Mouse (Mus musculus) megakaryocyte-erythroid progenitor cell, adult 5-6 weeks (primary cell): Measurements from ENCODE around the gene Scg3. TPM values are rescaled to one million over a fixed set of nuclear protein-coding genes. Genes with fewer than 3 reads are reported as not detected.
"Not testable (repeated sequence)": the region's sequence is repeated elsewhere in the genome, so short reads cannot be mapped to it uniquely, and the experiment has no call there.

Experiments used
- ATAC-seq: replicated peaks from 2 replicates; pipeline ENCODE4 v1.8.0; 2016; ENCODE audit warnings: mild to moderate bottlenecking, inconsistent platforms; ENCODE audit not compliant: severe bottlenecking, poor library complexity, low FRiP score, low TSS enrichment
- total RNA-seq, 2 experiments: library from RNA; stranded (forward) in 1 of 2; stranded (reverse) in 1 of 2; fragments of 200-1000, 215-1000 nt in 1 of 2; fragments of >200 nt in 1 of 2; fragmentation: Nextera tagmentation in 1 of 2; gene quantifications; 2 replicates each; pipeline ENCODE4 v1.2.3; 2014 to 2017

Gene Scg3
- total RNA-seq (2014; fragmentation: Nextera tagmentation) (not detected in 2 replicates), total RNA-seq (2017) (not detected in 2 replicates)

GRCm38 (mm10) chr9:75683426-75684191 lies at the start of gene Scg3:
Gene Scg3, minus strand, starts transcription at chr9:75684056.
- ATAC-seq: peak; percentile 67; the same call in 1 of the 2 replicates

- peak; percentile 71 for ATAC-seq
These were observed 36.3 kb upstream of the Scg3 start for GRCm38 (mm10) chr9:75719952-75720687.

- ATAC-seq: no peak
These were observed 35.6 kb upstream of the Scg3 start for GRCm38 (mm10) chr9:75719481-75719880.

DNA sequence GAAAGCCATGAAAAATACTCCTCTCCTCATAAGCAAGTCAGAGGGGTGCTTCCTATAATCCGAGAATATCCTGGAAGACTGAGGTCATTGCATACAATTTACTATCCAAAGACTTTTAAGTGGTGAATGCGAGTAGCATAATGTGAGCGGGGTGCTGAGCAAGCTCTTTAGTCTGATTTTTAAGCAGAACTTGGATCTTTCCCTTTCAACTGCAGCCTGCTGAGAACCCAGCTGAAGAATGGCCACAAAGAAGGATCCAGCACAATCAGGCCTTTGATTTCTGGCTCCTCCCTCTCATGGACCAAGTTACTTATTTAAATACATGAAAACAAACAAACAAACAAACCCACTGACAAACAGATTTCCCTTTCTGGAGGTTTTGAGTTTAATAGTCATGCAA lies 916 bp upstream of the Scg3 start:
- no peak for ATAC-seq

DNA sequence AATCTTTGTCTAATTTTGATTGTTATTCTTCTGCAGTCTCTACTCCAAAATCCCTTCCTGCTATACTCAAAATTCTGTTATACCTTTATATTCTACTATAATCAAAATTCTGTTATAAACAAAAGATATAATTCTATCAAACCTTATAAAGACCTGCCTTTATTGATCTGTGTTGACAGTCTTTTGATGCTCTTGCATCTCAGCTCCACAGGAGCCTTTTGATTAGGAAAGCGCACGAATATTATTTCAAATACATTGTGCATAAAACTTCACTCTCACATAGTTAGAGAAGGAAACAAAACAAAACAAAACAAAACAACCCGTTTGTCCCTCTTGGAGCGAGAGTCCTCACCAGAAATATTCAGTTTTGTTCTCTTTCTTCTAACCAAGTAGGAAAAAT lies 436 bp upstream of the Scg3 start:
- ATAC-seq: no peak

DNA sequence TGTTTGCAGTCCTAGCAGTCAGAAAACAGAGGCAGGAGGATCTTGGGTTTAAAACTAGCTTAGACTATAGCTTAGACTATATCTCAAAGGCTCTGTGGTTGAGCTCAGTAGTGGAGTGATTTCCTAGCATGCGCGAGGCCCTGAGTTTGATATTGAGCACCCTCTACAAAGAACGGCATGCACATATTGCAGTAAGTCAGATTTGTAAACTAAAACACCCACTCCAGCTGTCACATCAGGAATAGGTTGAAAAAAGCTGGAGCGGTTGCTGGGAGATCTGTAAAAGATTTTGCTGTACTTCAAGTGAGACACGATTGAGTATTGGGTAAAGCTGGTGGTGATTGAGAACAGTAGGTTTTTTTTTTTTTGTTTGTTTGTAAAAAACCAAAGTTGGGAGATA lies 3.2 kb downstream of the Scg3 start:
- no peak for ATAC-seq

DNA sequence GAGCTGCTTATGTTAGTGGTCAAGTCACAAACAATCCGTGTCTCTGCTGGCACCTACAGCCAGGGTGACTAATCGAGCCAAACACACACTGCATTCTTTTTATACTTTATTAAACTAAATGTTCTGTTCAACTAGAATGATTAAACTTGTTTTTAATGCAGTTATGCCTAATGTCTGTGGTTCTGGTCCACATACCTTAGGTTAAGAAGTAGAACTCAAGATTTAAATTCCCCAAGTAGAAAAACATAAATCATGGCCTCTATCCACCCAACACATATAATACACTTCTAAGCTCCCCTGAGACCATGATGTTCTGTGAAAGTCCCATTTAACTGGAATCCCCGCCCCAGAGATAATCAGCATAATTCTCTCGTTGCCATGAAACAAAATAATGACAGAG lies 4.2 kb downstream of the Scg3 start:
- ATAC-seq: no peak

- ATAC-seq: no peak
These were observed 5.5 kb downstream of the Scg3 start for GRCm38 (mm10) chr9:75678341-75678740.

- no peak for ATAC-seq
These were observed 7.6 kb downstream of the Scg3 start for GRCm38 (mm10) chr9:75676226-75676625.

- no peak for ATAC-seq
These were observed 11.1 kb downstream of the Scg3 start for GRCm38 (mm10) chr9:75672769-75673168.

GRCm38 (mm10) chr9:75666612-75667011 lies 17.2 kb downstream of the Scg3 start:
- ATAC-seq: no peak

GRCm38 (mm10) chr9:75665364-75665763 lies 18.5 kb downstream of the Scg3 start:
- ATAC-seq: no peak

DNA sequence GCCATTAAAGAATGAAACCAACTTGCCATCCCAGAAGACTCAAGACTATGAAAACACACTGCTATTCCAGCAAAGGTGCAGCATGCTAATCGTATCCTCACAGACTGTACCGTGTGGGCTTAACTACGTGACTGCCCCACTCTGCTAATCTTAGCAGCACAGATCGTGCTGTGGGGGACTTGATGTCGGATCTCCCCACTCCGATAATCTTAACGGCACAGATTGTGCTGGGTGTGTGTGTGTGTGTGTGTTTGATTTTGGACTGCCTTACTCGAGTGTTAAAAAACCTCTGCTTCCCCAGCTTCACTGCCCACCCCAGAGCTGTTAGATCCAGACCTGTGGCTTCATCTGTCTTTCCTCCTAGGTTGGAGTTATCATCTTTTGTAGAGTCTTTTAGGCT lies 22.9 kb downstream of the Scg3 start:
- ATAC-seq: no peak

DNA sequence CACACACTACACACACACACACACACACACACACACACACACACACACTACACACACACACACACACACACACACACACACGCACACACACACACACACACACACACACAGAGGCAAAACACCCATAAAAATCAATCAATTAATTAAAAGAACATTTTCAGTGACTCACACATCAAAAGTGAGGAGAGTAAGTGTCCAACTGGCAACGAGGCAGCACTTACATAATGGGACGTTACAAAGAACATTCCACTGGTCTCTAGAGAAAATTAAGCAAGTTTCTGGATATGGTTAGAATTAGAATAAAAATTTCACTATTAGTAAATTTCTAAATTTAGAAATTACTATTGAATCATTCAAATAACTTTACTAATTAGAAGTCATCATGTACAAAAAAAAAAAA lies 27.4 kb downstream of the Scg3 start:
- ATAC-seq: not testable (repeated sequence)

GRCm38 (mm10) chr9:75653981-75654911 lies 29.6 kb downstream of the Scg3 start:
- no peak for ATAC-seq

GRCm38 (mm10) chr9:75645405-75645804 lies 38.5 kb downstream of the Scg3 start:
- ATAC-seq: no peak

DNA sequence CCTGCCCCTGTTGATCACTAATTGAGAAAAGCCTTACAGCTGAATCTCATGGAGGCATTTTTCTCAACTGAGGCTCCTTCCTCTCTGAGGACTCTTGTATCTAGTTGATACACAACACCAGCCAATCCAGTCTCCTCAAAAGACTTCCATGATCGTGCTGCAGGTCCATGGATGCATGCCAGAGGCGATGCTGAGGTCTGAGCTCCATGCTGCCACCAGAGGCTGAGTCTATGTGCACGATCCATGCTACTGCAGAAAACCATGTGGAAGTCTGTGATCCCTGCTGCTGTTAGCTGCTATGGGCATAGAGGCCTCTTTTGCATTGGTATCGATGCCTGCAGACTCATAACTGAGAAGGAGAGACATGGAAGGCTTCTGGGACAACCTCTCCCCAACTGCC lies 49.6 kb downstream of the Scg3 start:
- no peak for ATAC-seq

GRCm38 (mm10) chr9:75633603-75634002 lies 50.3 kb downstream of the Scg3 start:
- ATAC-seq: no peak

DNA sequence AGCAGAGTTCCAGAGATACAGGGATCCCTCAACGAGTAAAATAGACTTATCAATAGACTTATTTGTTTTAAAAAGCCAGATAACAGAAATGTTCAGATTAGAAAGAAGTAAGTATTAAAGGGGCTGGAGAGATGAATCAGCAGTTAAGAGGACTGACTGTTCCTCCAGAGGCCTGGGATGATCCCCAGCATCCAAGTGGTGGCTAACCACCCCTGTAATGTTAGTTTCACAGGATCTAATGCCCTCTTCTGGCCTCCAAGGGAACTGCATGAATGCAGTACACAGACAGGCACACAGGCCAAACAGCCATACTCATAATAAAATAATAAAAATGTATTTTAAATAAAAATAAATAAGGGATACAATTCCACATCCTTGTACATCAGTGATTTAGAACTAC lies 51.0 kb downstream of the Scg3 start:
- peak; percentile 88; the same call in 1 of the 2 replicates for ATAC-seq

DNA sequence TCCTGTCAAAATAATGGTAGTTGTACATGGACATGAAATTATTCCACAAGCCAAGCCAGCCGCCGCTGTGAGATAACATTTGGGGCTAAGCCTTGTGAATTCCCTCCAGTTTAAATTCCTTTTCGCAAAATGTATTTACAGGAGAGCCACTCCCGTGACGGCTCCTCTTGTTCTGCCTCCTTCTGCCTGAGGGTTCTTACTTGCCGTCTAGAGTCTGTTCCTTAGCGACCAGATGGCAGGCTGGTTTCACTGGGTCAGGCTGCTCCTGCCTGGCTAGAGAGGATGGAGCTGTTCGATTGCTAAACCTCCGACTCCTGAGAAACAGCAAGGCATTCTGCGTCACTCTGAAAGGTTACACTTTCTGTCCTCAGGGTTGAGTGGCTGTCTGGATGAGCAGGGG lies 51.7 kb downstream of the Scg3 start:
- ATAC-seq: no peak
